Mouse (Mus musculus): ENCODE data around the gene Kitl. TPM values are rescaled to one million over a fixed set of nuclear protein-coding genes. Genes with fewer than 3 reads are reported as not detected.

Gene Kitl
- polyA plus RNA-seq, 1 experiment from 2014 or later: 22.2 TPM

GRCm38 (mm10) chr10:100019246-100020195 is 4.1 kb downstream of the Kitl start:
- ATAC-seq (ENCODE audit: low FRiP score, low TSS enrichment) (no peak), DNase-seq (no peak)
- Histone ChIP-seq H3K4me2 (ENCODE audit: low read length) (no peak overlapping the region; the same call in 1 of the 2 replicates), H3K4me3 (replicated peaks; ENCODE audit: low read depth, low read length) (no peak overlapping the region), H3K9ac (replicated peaks; ENCODE audit: low read length) (no peak overlapping the region), H3K36me3 (ENCODE audit: control insufficient read depth, insufficient read depth, low read length) (no peaks in the 10 kb centered on the region), H3K9me3 (ENCODE audit: control insufficient read depth, low read length) (no peaks in the 10 kb centered on the region), H3K27ac (replicated peaks; ENCODE audit: low read depth, low read length) (no peak overlapping the region), H3K27me3 (ENCODE audit: control insufficient read depth, insufficient read depth, low read length) (peaks cover 84% of the 10 kb centered on the region), H3K4me1 (ENCODE audit: control insufficient read depth, insufficient read depth, low read length) (peaks cover 12% of the 10 kb centered on the region; the same call in 1 of the 2 replicates)
- WGBS: 58% methylated on average over 17 of the region's 17 CpGs

GRCm38 (mm10) chr10:100022090-100022834 is 6.8 kb downstream of the Kitl start:
- peak; percentile 41 for DNase-seq
- ATAC-seq (ENCODE audit: low FRiP score, low TSS enrichment): no peak; the same call in 1 of the 2 replicates
- 18% methylated on average over 11 of the region's 11 CpGs for WGBS
- no peak overlapping the region for H3K27ac ChIP-seq (replicated peaks; ENCODE audit: low read depth, low read length)
- no peak overlapping the region for H3K9ac ChIP-seq (replicated peaks; ENCODE audit: low read length)
- peaks cover 65% of the 10 kb centered on the region for H3K27me3 ChIP-seq (ENCODE audit: control insufficient read depth, insufficient read depth, low read length)
- no peak overlapping the region for H3K4me3 ChIP-seq (replicated peaks; ENCODE audit: low read depth, low read length)
- no peaks in the 10 kb centered on the region for H3K36me3 ChIP-seq (ENCODE audit: control insufficient read depth, insufficient read depth, low read length)
- H3K4me1 ChIP-seq (ENCODE audit: control insufficient read depth, insufficient read depth, low read length): peaks cover 6% of the 10 kb centered on the region; the same call in 1 of the 2 replicates
- no peaks in the 10 kb centered on the region for H3K9me3 ChIP-seq (ENCODE audit: control insufficient read depth, low read length)
- H3K4me2 ChIP-seq (ENCODE audit: low read length): no peak overlapping the region

GRCm38 (mm10) chr10:100022835-100023093 is 7.3 kb downstream of the Kitl start:
- ATAC-seq (ENCODE audit: low FRiP score, low TSS enrichment) (no peak), DNase-seq (no peak)
- no peak overlapping the region for H3K4me2 ChIP-seq (ENCODE audit: low read length)
- no peaks in the 10 kb centered on the region for H3K9me3 ChIP-seq (ENCODE audit: control insufficient read depth, low read length)
- H3K27ac ChIP-seq (replicated peaks; ENCODE audit: low read depth, low read length): no peak overlapping the region
- H3K4me3 ChIP-seq (replicated peaks; ENCODE audit: low read depth, low read length): no peak overlapping the region
- H3K27me3 ChIP-seq (ENCODE audit: control insufficient read depth, insufficient read depth, low read length): peaks cover 61% of the 10 kb centered on the region
- H3K36me3 ChIP-seq (ENCODE audit: control insufficient read depth, insufficient read depth, low read length): no peaks in the 10 kb centered on the region
- H3K9ac ChIP-seq (replicated peaks; ENCODE audit: low read length): no peak overlapping the region
- 50% methylated on average over 1 of the region's 1 CpGs for WGBS
- peaks cover 6% of the 10 kb centered on the region; the same call in 1 of the 2 replicates for H3K4me1 ChIP-seq (ENCODE audit: control insufficient read depth, insufficient read depth, low read length)

GRCm38 (mm10) chr10:100025665-100026064 is 10.2 kb downstream of the Kitl start:
- ATAC-seq (ENCODE audit: low FRiP score, low TSS enrichment) (no peak), DNase-seq (no peak)
- H3K4me2 ChIP-seq (ENCODE audit: low read length): no peak overlapping the region
- 74% methylated on average over 8 of the region's 8 CpGs for WGBS
- no peaks in the 10 kb centered on the region for H3K36me3 ChIP-seq (ENCODE audit: control insufficient read depth, insufficient read depth, low read length)
- H3K9me3 ChIP-seq (ENCODE audit: control insufficient read depth, low read length): no peaks in the 10 kb centered on the region
- no peak overlapping the region for H3K27ac ChIP-seq (replicated peaks; ENCODE audit: low read depth, low read length)
- peaks cover 6% of the 10 kb centered on the region; the same call in 1 of the 2 replicates for H3K4me1 ChIP-seq (ENCODE audit: control insufficient read depth, insufficient read depth, low read length)
- no peak overlapping the region for H3K4me3 ChIP-seq (replicated peaks; ENCODE audit: low read depth, low read length)
- H3K9ac ChIP-seq (replicated peaks; ENCODE audit: low read length): no peak overlapping the region
- peaks cover 48% of the 10 kb centered on the region for H3K27me3 ChIP-seq (ENCODE audit: control insufficient read depth, insufficient read depth, low read length)

- H3K9ac ChIP-seq (replicated peaks; ENCODE audit: low read length): no peak overlapping the region
- no peak overlapping the region for H3K4me3 ChIP-seq (replicated peaks; ENCODE audit: low read depth, low read length)
- ATAC-seq (ENCODE audit: low FRiP score, low TSS enrichment): no peak
- H3K9me3 ChIP-seq (ENCODE audit: control insufficient read depth, low read length): no peaks in the 10 kb centered on the region
- no peak overlapping the region for H3K4me2 ChIP-seq (ENCODE audit: low read length)
- no peak for DNase-seq
- H3K27ac ChIP-seq (replicated peaks; ENCODE audit: low read depth, low read length): no peak overlapping the region
- WGBS: 75% methylated on average over 1 of the region's 1 CpGs
- peaks cover 5% of the 10 kb centered on the region; the same call in 1 of the 2 replicates for H3K4me1 ChIP-seq (ENCODE audit: control insufficient read depth, insufficient read depth, low read length)
- H3K27me3 ChIP-seq (ENCODE audit: control insufficient read depth, insufficient read depth, low read length): peaks cover 42% of the 10 kb centered on the region
- H3K36me3 ChIP-seq (ENCODE audit: control insufficient read depth, insufficient read depth, low read length): no peaks in the 10 kb centered on the region
Observed at GRCm38 (mm10) chr10:100026778-100027177, 11.3 kb downstream of the Kitl start.

GRCm38 (mm10) chr10:100030385-100030784 is 15.0 kb downstream of the Kitl start:
- Histone ChIP-seq H3K9ac (replicated peaks; ENCODE audit: low read length) (no peak overlapping the region), H3K4me1 (ENCODE audit: control insufficient read depth, insufficient read depth, low read length) (no peaks in the 10 kb centered on the region), H3K27ac (replicated peaks; ENCODE audit: low read depth, low read length) (no peak overlapping the region), H3K4me2 (ENCODE audit: low read length) (no peak overlapping the region), H3K9me3 (ENCODE audit: control insufficient read depth, low read length) (no peaks in the 10 kb centered on the region), H3K4me3 (replicated peaks; ENCODE audit: low read depth, low read length) (no peak overlapping the region), H3K36me3 (ENCODE audit: control insufficient read depth, insufficient read depth, low read length) (no peaks in the 10 kb centered on the region), H3K27me3 (ENCODE audit: control insufficient read depth, insufficient read depth, low read length) (peaks cover 26% of the 10 kb centered on the region)
- no peak for DNase-seq
- no peak for ATAC-seq (ENCODE audit: low FRiP score, low TSS enrichment)
- WGBS: 82% methylated on average over 5 of the region's 5 CpGs

- WGBS: 71% methylated on average over 12 of the region's 12 CpGs
- Histone ChIP-seq H3K27ac (replicated peaks; ENCODE audit: low read depth, low read length) (no peak overlapping the region), H3K9me3 (ENCODE audit: control insufficient read depth, low read length) (no peaks in the 10 kb centered on the region), H3K4me2 (ENCODE audit: low read length) (no peak overlapping the region), H3K4me3 (replicated peaks; ENCODE audit: low read depth, low read length) (no peak overlapping the region), H3K9ac (replicated peaks; ENCODE audit: low read length) (no peak overlapping the region), H3K4me1 (ENCODE audit: control insufficient read depth, insufficient read depth, low read length) (no peaks in the 10 kb centered on the region), H3K36me3 (ENCODE audit: control insufficient read depth, insufficient read depth, low read length) (no peaks in the 10 kb centered on the region), H3K27me3 (ENCODE audit: control insufficient read depth, insufficient read depth, low read length) (peaks cover 22% of the 10 kb centered on the region)
- ATAC-seq (ENCODE audit: low FRiP score, low TSS enrichment): no peak
- DNase-seq: no peak
Observed at GRCm38 (mm10) chr10:100030980-100031516, 15.6 kb downstream of the Kitl start.

GRCm38 (mm10) chr10:100031631-100032030 is 16.2 kb downstream of the Kitl start:
- DNase-seq (peak; percentile 18), ATAC-seq (ENCODE audit: low FRiP score, low TSS enrichment) (no peak)
- no peaks in the 10 kb centered on the region for H3K36me3 ChIP-seq (ENCODE audit: control insufficient read depth, insufficient read depth, low read length)
- H3K4me3 ChIP-seq (replicated peaks; ENCODE audit: low read depth, low read length): no peak overlapping the region
- H3K27ac ChIP-seq (replicated peaks; ENCODE audit: low read depth, low read length): no peak overlapping the region
- no peaks in the 10 kb centered on the region for H3K4me1 ChIP-seq (ENCODE audit: control insufficient read depth, insufficient read depth, low read length)
- no peaks in the 10 kb centered on the region for H3K9me3 ChIP-seq (ENCODE audit: control insufficient read depth, low read length)
- peaks cover 22% of the 10 kb centered on the region for H3K27me3 ChIP-seq (ENCODE audit: control insufficient read depth, insufficient read depth, low read length)
- WGBS: 5% methylated on average over 11 of the region's 11 CpGs
- H3K9ac ChIP-seq (replicated peaks; ENCODE audit: low read length): no peak overlapping the region
- H3K4me2 ChIP-seq (ENCODE audit: low read length): peak overlapping the region; percentile 24; the same call in 1 of the 2 replicates
